Mouse (Mus musculus): ENCODE measurements at regions not wholly inside any gene's neighbourhood (a gene's known extent, or its start where the extent isn't known, plus 50 kb on each side); places are given as distances from the start of the nearest gene placed in this dataset.

GRCm38 (mm10) chr6:139027696-139028095 lies 369.4 kb upstream of the Igbp1b start:
- no peak for TF ChIP-seq CTCF (IDR thresholded peaks at IDR 0.05; ENCODE audit: control insufficient read depth, insufficient read depth, insufficient replicate concordance, low read depth, low read length)
- TF ChIP-seq POLR2A (IDR thresholded peaks at IDR 0.05; ENCODE audit: control insufficient read depth, low read depth, low read length) = no peak
